Mouse (Mus musculus) c-Kit-negative CD71-positive TER-119-positive erythroid progenitor cells, embryonic 14.5 days (primary cell): Measurements from ENCODE around the gene Gpsm3.
A peak's percentile ranks its signal among the peaks of the same experiment; 100 is the strongest.

Experiments used
- DNase-seq: peaks from one replicate; pipeline ENCODE4 v3.0.0-alpha.2; 2013; ENCODE audit warnings: low read depth, low spot score

The Gpsm3 gene

GRCm38 (mm10) chr17:34583397-34583796 lies 6.2 kb upstream of the Gpsm3 start:
- no peak for DNase-seq

GRCm38 (mm10) chr17:34583819-34584218 lies 5.8 kb upstream of the Gpsm3 start:
- no peak for DNase-seq

GRCm38 (mm10) chr17:34585121-34585520 lies 4.5 kb upstream of the Gpsm3 start:
- DNase-seq, result no peak

GRCm38 (mm10) chr17:34585877-34586771 lies 3.5 kb upstream of the Gpsm3 start:
- DNase-seq, result no peak

GRCm38 (mm10) chr17:34586796-34587422 lies 2.7 kb upstream of the Gpsm3 start:
- DNase-seq, result no peak

- DNase-seq, result peak; percentile 90
These were observed 2.2 kb upstream of the Gpsm3 start for GRCm38 (mm10) chr17:34587423-34587811.

GRCm38 (mm10) chr17:34587814-34588213 lies 1.8 kb upstream of the Gpsm3 start:
- no peak for DNase-seq

- no peak for DNase-seq
These were observed 839 bp upstream of the Gpsm3 start for GRCm38 (mm10) chr17:34588767-34589166.

GRCm38 (mm10) chr17:34589206-34589605 lies 400 bp upstream of the Gpsm3 start:
- no peak for DNase-seq

GRCm38 (mm10) chr17:34590154-34590987 lies 765 bp downstream of the Gpsm3 start:
- no peak for DNase-seq

- DNase-seq, result no peak
These were observed 1.7 kb downstream of the Gpsm3 start, which contains the start of gene Pbx2 for GRCm38 (mm10) chr17:34591029-34591993. Gene Pbx2 (plus strand): TSS chr17:34591266.

- peak; percentile 66 for DNase-seq
These were observed 2.4 kb downstream of the Gpsm3 start for GRCm38 (mm10) chr17:34591994-34592375.

GRCm38 (mm10) chr17:34592581-34593549 lies 3.3 kb downstream of the Gpsm3 start:
- no peak for DNase-seq

GRCm38 (mm10) chr17:34593752-34594525 lies 4.3 kb downstream of the Gpsm3 start:
- DNase-seq, result no peak

GRCm38 (mm10) chr17:34596098-34596497 lies 6.5 kb downstream of the Gpsm3 start:
- no peak for DNase-seq

GRCm38 (mm10) chr17:34597566-34598095 lies 8.0 kb downstream of the Gpsm3 start, which contains the start of gene Ager:
Gene Ager (plus strand): TSS chr17:34597862.
- no peak for DNase-seq

GRCm38 (mm10) chr17:34599891-34600290 lies 10.3 kb downstream of the Gpsm3 start:
- no peak for DNase-seq

GRCm38 (mm10) chr17:34601796-34602195 lies 12.2 kb downstream of the Gpsm3 start:
- no peak for DNase-seq
